Mouse (Mus musculus): ENCODE results near the gene Pabpn1. TPM values are rescaled to one million over a fixed set of nuclear protein-coding genes. Genes with fewer than 3 reads are reported as not detected.
"Not testable (repeated sequence)": the region's sequence is repeated elsewhere in the genome, so short reads cannot be mapped to it uniquely, and the experiment has no call there.

Pabpn1 gene
- total RNA-seq, 2 experiments from 2014 or later, result 272 to 278 TPM

DNA sequence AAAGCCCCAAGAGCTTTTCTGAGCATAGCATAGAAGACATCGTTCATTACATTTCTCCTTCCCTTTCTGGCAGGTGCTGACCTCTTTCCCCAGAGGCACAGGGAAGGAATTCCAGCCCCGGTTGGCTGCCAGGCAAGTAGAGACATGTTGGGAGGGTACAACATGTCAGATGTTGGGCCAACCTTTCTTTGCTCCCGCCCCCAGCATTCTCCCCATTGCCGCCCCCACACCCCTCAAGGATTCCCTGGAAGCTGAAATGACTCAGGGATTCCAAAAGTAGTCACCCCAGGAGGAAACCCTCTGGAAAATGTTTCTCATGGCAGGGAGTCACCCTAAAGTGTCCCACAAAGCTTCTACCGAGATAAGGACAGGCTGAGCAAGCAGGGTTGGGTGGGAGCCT, 37.5 kb downstream of the Pabpn1 start:
- intact Hi-C loops (cut with DNase I), result no loop called here
- no peak for DNase-seq (ENCODE audit: extremely low spot score in 1 of 2, low spot score in 2 of 2)

DNA sequence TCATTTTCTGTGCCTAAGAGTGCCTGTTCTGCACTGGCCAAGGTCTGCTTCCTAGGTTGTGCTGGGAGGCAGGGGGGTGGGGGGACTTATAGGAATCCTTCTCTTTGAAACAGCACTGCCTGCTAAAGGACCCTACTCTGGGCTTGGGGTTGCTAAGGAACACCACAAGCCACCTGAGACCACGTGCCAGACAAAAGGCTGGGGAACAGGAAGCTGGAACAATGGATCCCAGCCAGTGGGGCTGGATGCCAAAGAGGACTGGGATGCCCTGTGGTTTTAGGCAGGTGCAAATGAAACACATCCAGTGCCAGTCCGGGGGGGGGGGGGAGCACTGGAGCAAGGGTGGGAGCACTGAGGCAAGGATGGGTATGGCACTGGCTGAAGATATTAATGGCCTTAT, 38.1 kb downstream of the Pabpn1 start:
- intact Hi-C loops (cut with DNase I), result no loop called here
- peak in 1 of 2 experiments; percentile 62 for DNase-seq (ENCODE audit: extremely low spot score in 1 of 2, low spot score in 2 of 2)

DNA sequence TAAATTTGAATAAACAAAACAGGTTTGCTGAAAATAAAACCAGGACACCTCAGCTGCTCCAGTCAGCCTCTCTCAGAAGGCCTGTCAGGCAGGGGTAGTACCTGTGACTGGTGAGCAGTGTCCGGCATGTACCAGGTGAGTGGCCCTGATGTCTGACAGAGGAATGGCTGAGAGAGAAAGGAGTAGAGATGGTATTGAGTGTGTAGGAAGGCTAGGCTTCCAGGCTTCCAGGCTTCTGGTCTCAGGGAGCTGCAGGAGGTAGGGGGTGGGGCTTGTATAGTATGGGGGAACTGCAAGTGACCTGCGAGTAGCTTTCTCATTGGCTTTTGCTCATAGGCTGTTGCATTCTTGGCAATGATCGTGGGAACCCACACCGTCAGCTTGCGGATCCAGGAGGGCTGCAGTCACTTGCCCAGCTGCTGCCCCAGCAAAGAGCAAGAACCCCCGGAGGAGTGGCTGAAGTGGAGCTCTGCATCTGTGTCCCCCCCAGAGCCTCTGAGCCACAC, 40.4 kb downstream of the Pabpn1 start, which contains the start of gene Il25:
TSS of gene Il25 (plus strand) at position 51 of the 506 bp plus-strand sequence.
- no peak for DNase-seq (ENCODE audit: extremely low spot score in 1 of 2, low spot score in 2 of 2)
- intact Hi-C loops (cut with DNase I), result no loop called here

DNA sequence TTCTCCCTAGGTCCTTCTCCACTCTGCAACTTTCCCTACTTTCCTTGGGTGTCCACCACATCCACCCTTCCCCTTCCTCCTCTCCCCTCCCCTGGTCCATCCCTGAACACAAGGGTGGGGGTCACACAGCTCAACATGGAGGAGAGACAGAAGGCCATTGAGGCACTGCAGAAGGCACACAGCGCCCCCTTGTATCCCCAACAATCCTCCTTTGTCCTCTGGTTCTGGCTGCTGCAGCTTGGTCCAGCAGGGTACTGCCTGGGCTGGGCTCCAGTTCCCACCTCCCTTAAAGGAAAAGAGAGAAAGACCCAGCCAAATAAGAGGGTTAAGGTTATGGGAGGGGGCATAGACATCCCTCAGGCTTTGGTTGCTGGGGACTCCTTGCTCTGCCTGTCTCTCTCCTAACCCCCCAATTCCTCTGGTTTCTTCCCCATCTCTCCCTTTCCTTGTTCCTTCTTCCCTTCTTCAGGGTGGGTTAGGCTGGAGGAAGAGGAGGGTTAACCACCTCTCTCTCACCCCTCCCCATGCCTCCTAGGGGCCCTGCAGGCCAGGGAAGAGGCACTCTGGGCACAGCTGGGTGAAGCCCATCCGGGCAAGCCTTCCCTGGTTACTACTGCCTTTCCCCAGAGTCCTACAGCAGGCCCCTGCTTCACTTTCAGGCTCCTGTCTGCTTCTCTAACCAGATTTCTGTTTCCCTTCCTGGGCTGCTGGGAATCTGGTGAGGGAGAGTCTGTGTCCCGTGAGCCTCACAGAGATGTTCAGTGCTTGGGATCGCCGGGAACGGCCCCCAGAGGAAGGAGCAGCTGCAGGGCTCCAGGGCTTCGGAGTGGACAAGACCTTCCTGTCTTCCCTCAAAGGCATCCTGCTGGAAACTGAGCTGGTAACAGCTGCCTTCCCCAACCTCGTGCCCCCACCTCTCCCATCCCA, 43.9 kb downstream of the Pabpn1 start, which contains the start of gene Cmtm5:
TSS of gene Cmtm5 (plus strand) at position 358 of the 927 bp plus-strand sequence.
- intact Hi-C loops (cut with DNase I), result loop anchor here (2.0 kb wide), 1 partner anchor 35 kb away; no protein-coding TSS in a partner anchor
- peak; percentile 66 to 77 for DNase-seq (ENCODE audit: extremely low spot score in 1 of 2, low spot score in 2 of 2)

DNA sequence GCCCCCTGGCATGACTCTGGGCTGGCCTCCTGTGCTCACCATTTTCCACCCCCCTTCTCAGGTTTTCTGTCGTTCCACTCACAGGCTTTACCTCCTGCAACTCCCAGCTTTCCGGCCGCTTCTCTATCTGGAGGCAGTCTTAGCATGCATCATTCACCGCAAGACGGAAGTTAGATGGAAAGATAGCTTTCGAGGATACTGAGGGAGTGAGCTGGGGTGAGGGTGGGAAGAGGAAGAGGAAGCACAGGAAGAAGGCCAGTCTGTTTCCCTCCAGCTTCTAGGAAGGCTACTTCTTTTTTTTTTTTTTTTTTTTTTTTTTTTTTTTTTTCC, 44.5 kb downstream of the Pabpn1 start:
- DNase-seq (ENCODE audit: extremely low spot score in 1 of 2, low spot score in 2 of 2), result no peak
- intact Hi-C loops (cut with DNase I), result loop anchor here (2.0 kb wide), 1 partner anchor 36 kb away; no protein-coding TSS in a partner anchor

DNA sequence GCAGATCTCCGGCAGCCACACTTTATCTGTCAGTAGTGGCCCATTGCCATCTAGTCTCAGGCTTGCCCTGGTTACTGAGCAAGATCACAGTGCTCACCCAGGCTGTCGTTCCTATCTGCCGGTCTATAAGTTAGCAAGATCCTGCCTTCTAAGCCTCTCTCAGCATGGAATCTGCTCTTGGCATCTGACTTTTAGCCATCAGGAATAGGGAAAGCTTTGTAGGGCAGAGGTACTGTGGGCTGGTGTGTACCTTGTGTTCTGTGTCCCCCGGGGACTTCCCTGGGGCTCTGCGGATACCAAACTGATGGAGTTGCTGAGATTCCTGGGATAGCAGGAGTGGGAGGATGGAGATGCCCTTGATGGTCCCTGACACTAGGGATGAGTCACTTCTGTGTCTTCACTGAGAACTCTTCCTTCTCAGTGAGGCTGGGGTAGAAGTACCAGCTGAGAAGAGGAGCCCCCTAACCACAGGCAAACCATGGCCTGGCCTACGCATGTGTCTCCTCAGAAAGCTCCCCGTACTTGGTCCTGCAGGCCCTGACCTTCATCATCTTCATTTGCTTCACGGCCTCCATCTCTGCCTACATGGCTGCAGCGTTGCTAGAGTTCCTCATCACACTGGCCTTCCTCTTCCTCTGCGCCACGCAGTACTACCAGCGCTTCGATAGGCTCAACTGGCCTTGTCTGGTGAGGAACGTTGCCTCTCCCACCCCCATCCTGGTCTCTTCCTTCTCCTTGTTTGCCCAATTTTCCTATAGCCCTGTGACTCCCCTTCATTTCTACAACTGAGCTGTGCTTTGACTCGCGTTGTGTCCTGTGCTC, 45.3 kb downstream of the Pabpn1 start:
- intact Hi-C loops (cut with DNase I), result loop anchor here (2.0 kb wide), 1 partner anchor 37 kb away; no protein-coding TSS in a partner anchor
- no peak for DNase-seq (ENCODE audit: extremely low spot score in 1 of 2, low spot score in 2 of 2)

DNA sequence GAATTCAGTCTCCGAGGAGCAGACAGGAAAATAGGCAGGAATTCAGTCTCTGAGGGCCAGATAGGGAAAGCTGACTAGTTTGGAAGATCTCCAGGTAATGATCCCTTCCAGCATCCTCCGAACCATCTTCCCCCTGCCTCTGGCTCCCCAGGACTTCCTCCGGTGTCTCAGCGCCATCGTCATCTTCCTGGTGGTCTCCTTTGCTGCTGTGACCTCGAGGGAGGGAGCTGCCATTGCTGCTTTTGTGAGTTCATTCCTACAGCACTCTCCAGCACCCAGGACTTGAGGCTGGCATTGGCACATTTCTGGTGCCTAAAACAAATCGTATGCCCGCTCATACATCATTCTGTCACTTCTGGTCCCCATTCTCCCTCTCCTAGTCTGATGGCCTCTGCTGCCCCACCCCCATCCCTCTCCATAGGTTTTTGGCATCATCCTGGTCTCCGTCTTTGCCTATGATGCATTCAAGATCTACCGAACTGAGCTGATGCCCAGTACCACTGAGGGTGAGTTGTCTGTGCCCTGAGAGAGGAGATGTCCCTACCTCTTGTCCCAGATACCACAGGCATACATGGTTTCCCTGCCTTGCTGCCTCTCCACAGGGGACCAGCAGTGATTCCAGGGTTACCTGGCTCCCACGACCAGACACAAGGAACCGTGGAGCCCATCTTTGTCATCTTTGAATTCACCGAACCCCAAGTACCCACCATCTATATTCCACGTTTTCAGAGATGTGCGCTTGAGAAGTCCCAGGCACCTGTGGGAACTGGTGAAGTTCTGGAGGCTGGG, 46.3 kb downstream of the Pabpn1 start:
- no peak for DNase-seq (ENCODE audit: extremely low spot score in 1 of 2, low spot score in 2 of 2)
- intact Hi-C loops (cut with DNase I), result no loop called here

DNA sequence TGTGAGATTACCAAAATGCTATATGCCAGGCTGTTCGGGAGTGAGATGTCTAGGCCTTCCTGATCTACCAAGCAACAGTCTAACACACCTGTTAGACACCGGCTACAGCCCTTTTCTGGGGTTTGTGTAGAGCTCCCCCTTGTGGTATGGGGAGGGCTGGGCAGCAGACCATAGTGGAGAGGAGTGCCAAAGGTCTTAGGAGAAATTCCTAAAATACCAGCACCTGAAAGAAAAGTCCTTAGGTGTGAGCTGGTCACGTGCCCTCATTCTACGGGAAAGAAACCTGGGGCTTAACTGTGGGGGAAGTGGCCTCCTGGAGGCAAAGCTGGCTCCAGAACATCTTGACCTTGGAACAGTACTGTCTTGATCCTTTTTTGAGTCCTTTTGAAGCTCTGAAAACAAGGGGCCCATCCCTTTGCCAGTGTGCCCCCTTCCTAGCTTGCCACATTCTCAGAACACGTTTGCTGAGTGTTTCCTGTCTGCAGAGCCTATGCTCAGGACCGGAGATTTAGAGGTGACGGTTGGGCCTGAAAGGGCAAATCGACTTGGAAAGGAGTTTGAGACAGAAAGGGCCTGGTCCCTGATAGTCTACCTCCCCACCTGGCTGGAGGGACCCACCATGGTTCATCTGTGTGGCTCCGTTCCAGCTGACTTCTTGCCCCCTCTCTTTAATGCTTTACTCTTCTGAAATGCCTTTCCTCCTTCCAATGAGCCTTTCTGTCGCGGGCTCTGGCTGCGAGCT, 47.3 kb downstream of the Pabpn1 start:
- peak; percentile 25 to 56 for DNase-seq (ENCODE audit: extremely low spot score in 1 of 2, low spot score in 2 of 2)
- intact Hi-C loops (cut with DNase I), result no loop called here

DNA sequence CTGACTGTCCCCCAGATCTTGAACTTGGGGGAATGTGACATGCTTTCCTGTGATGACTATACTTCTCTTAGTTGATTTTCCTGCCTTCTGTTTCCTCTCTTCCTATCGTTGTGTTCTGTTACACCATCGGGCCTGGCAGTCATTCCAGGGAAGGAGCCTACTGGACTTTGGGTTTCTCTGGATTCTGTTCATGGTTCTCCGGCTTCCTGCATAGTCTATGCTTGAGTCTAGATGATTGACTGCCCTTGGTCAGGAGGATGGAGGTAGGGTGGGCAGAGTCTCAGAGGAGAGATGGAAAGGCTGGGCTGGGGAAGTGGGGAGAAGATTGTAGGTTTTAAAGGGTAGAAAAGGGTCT, 47.9 kb downstream of the Pabpn1 start:
- no peak for DNase-seq (ENCODE audit: extremely low spot score in 1 of 2, low spot score in 2 of 2)
- intact Hi-C loops (cut with DNase I), result no loop called here

DNA sequence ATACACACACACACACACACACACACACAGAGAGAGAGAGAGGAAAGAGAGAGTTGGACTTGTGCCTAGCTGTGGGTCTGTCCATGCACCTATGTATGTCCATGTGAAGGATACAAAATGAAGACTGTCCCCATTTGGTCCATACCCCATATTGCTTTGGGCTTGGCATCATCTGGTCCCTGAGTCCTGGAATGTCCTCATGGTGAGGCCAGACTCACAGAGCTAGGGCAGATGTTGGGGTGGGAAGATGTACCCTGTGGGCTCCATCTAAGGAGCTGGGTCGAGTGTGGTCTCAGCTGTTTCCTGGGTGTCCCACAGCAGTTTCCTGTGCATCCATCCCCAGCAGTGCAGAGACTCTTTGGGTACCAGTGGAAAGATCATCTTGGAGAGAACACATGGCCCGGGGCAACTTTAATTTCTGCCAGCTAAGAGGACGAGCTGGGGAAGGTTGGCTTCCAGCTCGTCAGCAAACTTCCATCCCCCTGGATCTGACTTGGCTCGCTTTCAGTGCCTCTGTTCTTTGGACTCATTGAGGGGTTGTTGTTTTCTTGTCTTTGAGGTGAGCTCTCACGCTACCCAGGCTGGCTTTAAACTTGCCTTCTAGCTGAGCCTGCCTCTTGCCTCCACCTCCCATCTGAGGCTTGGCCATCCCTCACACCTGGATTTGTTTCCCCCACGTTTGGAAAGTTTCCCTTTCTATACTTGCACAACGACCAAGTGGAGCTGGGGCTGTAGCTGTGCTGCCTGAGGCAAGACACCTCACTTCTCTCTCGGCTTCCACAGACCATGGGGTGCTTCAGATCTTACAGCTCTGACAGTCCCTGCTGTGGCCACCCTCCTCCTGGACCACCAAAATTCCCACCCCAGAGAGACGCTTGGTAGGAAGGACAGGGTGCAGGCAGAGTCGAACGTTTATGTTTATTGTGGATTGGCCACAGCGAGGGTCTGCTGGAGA, 49.0 kb downstream of the Pabpn1 start:
- intact Hi-C loops (cut with DNase I), result no loop called here
- DNase-seq (ENCODE audit: extremely low spot score in 1 of 2, low spot score in 2 of 2), result no peak

DNA sequence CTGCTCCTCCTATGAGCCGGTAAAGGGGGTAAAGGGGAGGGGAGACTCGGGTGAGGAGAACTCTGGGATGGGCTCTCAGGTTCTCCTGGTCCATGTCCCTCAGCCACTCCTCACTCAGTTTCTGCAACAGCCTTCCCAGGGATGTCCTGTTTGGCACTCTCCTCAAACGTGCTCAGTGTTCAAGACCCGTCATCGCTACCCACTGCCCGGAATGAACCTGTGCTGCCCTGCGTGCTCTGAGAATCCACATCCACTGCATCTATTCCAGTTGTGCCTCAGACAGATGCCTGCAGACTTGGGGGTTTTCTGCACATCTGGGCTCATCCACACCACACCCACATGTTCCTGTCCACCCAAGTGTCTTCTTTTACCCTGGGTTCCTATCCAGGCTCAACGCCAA, 50.2 kb downstream of the Pabpn1 start:
- DNase-seq (ENCODE audit: extremely low spot score in 1 of 2, low spot score in 2 of 2), result no peak
- intact Hi-C loops (cut with DNase I), result no loop called here

DNA sequence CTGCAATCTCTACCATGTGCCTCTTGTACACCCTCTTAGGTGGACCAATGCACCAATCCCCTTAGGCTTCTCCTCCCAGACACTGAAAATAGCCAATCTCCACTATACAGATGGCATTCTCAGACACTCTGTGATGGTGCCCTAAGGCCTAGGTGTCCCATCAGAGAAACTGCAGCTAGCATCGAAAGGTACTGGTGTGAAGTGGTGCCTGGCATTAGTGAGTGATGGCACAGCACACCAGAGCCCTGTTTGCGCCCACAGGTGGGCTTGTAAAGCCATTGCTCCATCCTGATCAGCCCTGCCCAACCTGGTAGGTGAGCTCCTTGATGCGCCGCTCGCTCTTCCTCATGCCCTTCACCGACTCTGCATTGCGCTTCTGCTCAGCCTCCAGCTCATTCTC, 51.7 kb downstream of the Pabpn1 start:
- intact Hi-C loops (cut with DNase I), result no loop called here
- DNase-seq (ENCODE audit: extremely low spot score in 1 of 2, low spot score in 2 of 2), result no peak

DNA sequence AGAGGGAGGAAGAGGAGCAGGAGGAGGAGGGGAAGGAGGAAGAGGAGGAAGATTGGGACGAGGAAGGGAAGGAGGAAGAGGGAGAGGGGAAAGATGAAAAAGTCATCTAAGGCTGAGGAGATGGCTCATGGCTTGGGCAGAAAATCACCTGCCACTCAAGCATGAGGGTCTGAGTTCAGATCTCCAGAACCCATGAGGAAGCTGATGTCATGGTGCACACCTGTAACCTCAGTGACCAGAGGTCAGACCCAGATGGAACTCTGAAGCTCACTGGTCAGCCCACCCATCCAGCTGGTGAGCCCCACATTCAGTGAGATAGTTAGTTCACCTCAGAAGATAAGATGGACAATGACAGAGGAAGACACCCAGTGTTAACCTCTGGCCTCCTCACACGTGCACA, 52.6 kb downstream of the Pabpn1 start:
- DNase-seq (ENCODE audit: extremely low spot score in 1 of 2, low spot score in 2 of 2), result no peak
- intact Hi-C loops (cut with DNase I), result no loop called here

DNA sequence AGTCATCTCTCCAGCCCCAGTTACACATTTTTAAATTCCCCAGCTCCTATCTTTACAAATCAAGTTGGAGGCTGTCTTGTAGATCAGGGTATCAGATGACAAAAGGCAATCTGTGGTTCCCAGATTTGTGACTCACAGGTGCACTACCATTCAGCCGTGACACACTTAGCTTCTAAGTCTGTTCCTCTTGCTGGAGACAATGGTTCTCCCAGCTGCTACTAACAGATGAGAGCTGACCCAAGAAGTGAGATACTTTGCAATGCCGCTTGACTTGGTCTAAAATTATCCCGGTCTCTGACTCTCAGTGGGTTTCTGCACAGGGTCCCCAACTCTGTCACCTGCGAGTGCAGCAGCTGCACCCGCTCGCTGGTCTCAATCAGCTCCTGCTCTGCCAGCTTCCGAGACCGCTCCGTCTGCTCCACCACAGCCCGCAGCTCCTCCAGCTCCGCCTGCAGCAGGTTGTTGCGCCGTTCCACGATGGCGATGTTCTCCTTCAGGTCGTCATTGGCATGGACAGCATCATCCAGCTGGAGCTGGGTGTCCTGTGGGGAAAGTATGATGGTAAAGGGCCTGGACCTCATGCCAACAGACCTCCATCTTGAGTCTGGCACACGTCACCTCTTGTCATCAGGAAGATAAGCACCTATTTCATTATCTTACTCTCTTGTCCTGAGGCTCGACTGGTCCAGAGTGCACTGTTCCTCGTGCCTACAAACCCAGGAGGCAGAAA, 53.8 kb downstream of the Pabpn1 start:
- DNase-seq (ENCODE audit: extremely low spot score in 1 of 2, low spot score in 2 of 2), result no peak
- intact Hi-C loops (cut with DNase I), result no loop called here

DNA sequence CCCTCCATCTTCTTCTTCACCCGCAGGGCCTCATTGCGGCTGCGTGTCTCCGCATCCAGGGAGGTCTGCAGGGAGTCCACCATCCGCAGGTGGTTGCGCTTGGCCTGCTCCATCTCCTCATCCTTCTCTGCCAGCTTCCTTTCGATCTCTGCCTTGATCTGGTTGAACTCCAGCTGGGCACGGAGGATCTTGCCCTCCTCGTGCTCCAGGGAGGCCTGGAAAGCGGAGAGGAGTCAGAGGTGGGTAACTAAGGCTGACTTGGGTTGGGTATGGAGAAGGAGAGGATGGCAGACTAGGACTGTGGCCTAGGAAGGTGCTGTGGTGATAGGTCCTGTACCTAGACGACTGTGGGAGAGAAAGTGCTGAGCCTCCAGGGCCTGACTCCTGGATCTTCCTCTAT, 54.7 kb downstream of the Pabpn1 start:
- intact Hi-C loops (cut with DNase I), result not testable (repeated sequence)

More for the DNA sequence above, 54.7 kb downstream of the Pabpn1 start:
- not testable (repeated sequence) for DNase-seq (ENCODE audit: extremely low spot score in 1 of 2, low spot score in 2 of 2)

Measured in left cerebral cortex, postnatal 10 days (tissue).